Mouse (Mus musculus) cerebellum, adult 11 months (tissue): ENCODE measurements around the gene Rsad2.

Experiments used
- DNase-seq: peaks from one replicate; pipeline ENCODE4 v3.0.0; 2022

Rsad2 gene

GRCm38 (mm10) chr12:26399391-26399790 lies 56.9 kb downstream of the Rsad2 start:
- DNase-seq, result no peak

GRCm38 (mm10) chr12:26398597-26398996 lies 57.7 kb downstream of the Rsad2 start:
- DNase-seq, result no peak

GRCm38 (mm10) chr12:26394485-26395470 lies 61.5 kb downstream of the Rsad2 start:
- DNase-seq, result no peak

- DNase-seq, result no peak
Measured at GRCm38 (mm10) chr12:26393291-26393690, 63.0 kb downstream of the Rsad2 start.
